Mouse (Mus musculus) limb, embryonic 11.5 days (tissue): ENCODE measurements around the gene Flnc. TPM values are rescaled to one million over a fixed set of nuclear protein-coding genes. Genes with fewer than 3 reads are reported as not detected.
"Not testable (repeated sequence)": the region's sequence is repeated elsewhere in the genome, so short reads cannot be mapped to it uniquely, and the experiment has no call there.

ENCODE experiments used
- ATAC-seq: fragments of 200-750 bp; cut with Nextera tagmentation; 2 replicates; pipeline ENCODE4 v1.8.0; 2017; ENCODE audit warnings: low read depth; ENCODE audit not compliant: insufficient number of reproducible peaks, low FRiP score, low TSS enrichment
- DNase-seq: peaks from one replicate; pipeline ENCODE4 v3.0.0-alpha.2; 2015; ENCODE audit warnings: low spot score
- H3K27ac ChIP-seq: fragments of 300-500 bp; sonication (generic); replicated peaks from 2 replicates; pipeline ENCODE4 v1.5.1; 2014; ENCODE audit warnings: low read depth, mild to moderate bottlenecking, low read length
- H3K27me3 ChIP-seq: fragments of 300-500 bp; sonication (generic); 2 replicates; pipeline ENCODE4 v1.6.1; 2014; ENCODE audit warnings: mild to moderate bottlenecking, low read length, mixed read lengths; ENCODE audit not compliant: control insufficient read depth, insufficient read depth
- H3K36me3 ChIP-seq: fragments of 300-500 bp; sonication (generic); 2 replicates; pipeline ENCODE4 v1.6.1; 2014; ENCODE audit warnings: mild to moderate bottlenecking, low read length, moderate library complexity, mixed read lengths; ENCODE audit not compliant: control insufficient read depth, insufficient read depth
- H3K4me1 ChIP-seq: fragments of 300-500 bp; sonication (generic); 2 replicates; pipeline ENCODE4 v1.6.1; 2014; ENCODE audit warnings: low read length, mixed read lengths; ENCODE audit not compliant: control insufficient read depth, insufficient read depth
- H3K4me2 ChIP-seq: fragments of 300-500 bp; sonication (generic); 2 replicates; pipeline ENCODE4 v1.6.1; 2014; ENCODE audit warnings: low read depth, mild to moderate bottlenecking, moderate library complexity; ENCODE audit not compliant: severe bottlenecking
- H3K4me3 ChIP-seq: fragments of 300-500 bp; sonication (generic); 2 replicates; pipeline ENCODE4 v1.5.1; 2014; ENCODE audit warnings: low read depth, low read length
- H3K9ac ChIP-seq: fragments of 300-500 bp; sonication (generic); 2 replicates; pipeline ENCODE4 v1.6.1; 2014; ENCODE audit warnings: mild to moderate bottlenecking, low read length
- H3K9me3 ChIP-seq: fragments of 300-500 bp; sonication (generic); 2 replicates; pipeline ENCODE4 v1.6.1; 2016; ENCODE audit warnings: low read length; ENCODE audit not compliant: control insufficient read depth
- WGBS: fragments of 180-500 bp; shearing (Covaris S2); extraction: QIAGEN DNeasy Blood & Tissue Kit; methylation state at CpG from one replicate; pipeline ENCODE4 v1.1.7; 2014; 5-methylcytosine and 5-hydroxymethylcytosine counted together
- polyA plus RNA-seq: library from polyadenylated mRNA; unstranded; fragments of >200 nt; fragmentation: Nextera tagmentation; extraction: Ambion mirVana; gene quantifications from 2 replicates; pipeline ENCODE4 v1.2.1, GENCODE M21; 2014

The Flnc gene
- polyA plus RNA-seq = 2.5 and 3.1 TPM in 2 replicates

- H3K9ac ChIP-seq = peak within 1 kb of the TSS; percentile 66
- H3K27me3 ChIP-seq = peaks cover 9% of the 10 kb centered on the region
- no peak within 1 kb of the TSS for H3K27ac ChIP-seq
- ATAC-seq = no peak
- H3K9me3 ChIP-seq = no peaks in the 10 kb centered on the region
- peaks cover 34% of the 10 kb centered on the region for H3K4me1 ChIP-seq
- under 1% methylated on average over 71 of the region's 77 CpGs for WGBS
- H3K4me2 ChIP-seq = peak within 1 kb of the TSS; percentile 89
- H3K4me3 ChIP-seq = peak within 1 kb of the TSS; percentile 45
- peak; percentile 65 for DNase-seq
- H3K36me3 ChIP-seq = no peaks in the 10 kb centered on the region
Observed at GRCm38 (mm10) chr6:29433038-29433803, at the start of gene Flnc. Flnc (plus strand) TSS chr6:29433256.

GRCm38 (mm10) chr6:29388052-29388518 lies 45.0 kb upstream of the Flnc start, which contains the start of gene Opn1sw:
Opn1sw (minus strand) TSS chr6:29388468.
- Histone ChIP-seq H3K4me2 (peak within 1 kb of the TSS; percentile 47), H3K27ac (no peak within 1 kb of the TSS), H3K4me1 (peaks cover 14% of the 10 kb centered on the region), H3K9me3 (no peaks in the 10 kb centered on the region), H3K4me3 (peak within 1 kb of the TSS; percentile 26), H3K9ac (no peak within 1 kb of the TSS), H3K36me3 (no peaks in the 10 kb centered on the region), H3K27me3 (no peaks in the 10 kb centered on the region)
- WGBS = 2% methylated on average over 12 of the region's 12 CpGs
- ATAC-seq = peak; percentile 49; the same call in 1 of the 2 replicates
- DNase-seq = peak; percentile 64

- no peak overlapping the region for H3K27ac ChIP-seq
- 12% methylated on average over 11 of the region's 11 CpGs for WGBS
- peaks cover 14% of the 10 kb centered on the region for H3K4me1 ChIP-seq
- peak; percentile 76 for DNase-seq
- no peak overlapping the region for H3K9ac ChIP-seq
- H3K9me3 ChIP-seq = no peaks in the 10 kb centered on the region
- peak overlapping the region; percentile 26 for H3K4me3 ChIP-seq
- H3K27me3 ChIP-seq = no peaks in the 10 kb centered on the region
- peak; percentile 48; the same call in 1 of the 2 replicates for ATAC-seq
- H3K4me2 ChIP-seq = peak overlapping the region; percentile 47
- H3K36me3 ChIP-seq = no peaks in the 10 kb centered on the region
Observed at GRCm38 (mm10) chr6:29388606-29389080, 44.4 kb upstream of the Flnc start.

GRCm38 (mm10) chr6:29389425-29389824 lies 43.6 kb upstream of the Flnc start:
- 57% methylated on average over 9 of the region's 9 CpGs for WGBS
- no peaks in the 10 kb centered on the region for H3K36me3 ChIP-seq
- ATAC-seq = no peak
- no peak overlapping the region for H3K4me2 ChIP-seq
- H3K27ac ChIP-seq = no peak overlapping the region
- H3K9ac ChIP-seq = no peak overlapping the region
- H3K4me3 ChIP-seq = no peak overlapping the region
- H3K27me3 ChIP-seq = no peaks in the 10 kb centered on the region
- no peaks in the 10 kb centered on the region for H3K9me3 ChIP-seq
- peaks cover 14% of the 10 kb centered on the region for H3K4me1 ChIP-seq
- DNase-seq = no peak

- not testable (repeated sequence) for DNase-seq, H3K27ac ChIP-seq, H3K9ac ChIP-seq, ATAC-seq, H3K27me3 ChIP-seq, H3K9me3 ChIP-seq, H3K36me3 ChIP-seq, H3K4me2 ChIP-seq, H3K4me3 ChIP-seq
- H3K4me1 ChIP-seq = peaks cover 14% of the 10 kb centered on the region
- 89% methylated on average over 1 of the region's 1 CpGs for WGBS
Observed at GRCm38 (mm10) chr6:29390500-29390899, 42.6 kb upstream of the Flnc start.

- not testable (repeated sequence) for ATAC-seq, H3K27me3 ChIP-seq, H3K36me3 ChIP-seq, H3K4me2 ChIP-seq, H3K27ac ChIP-seq, H3K9me3 ChIP-seq, DNase-seq, H3K4me3 ChIP-seq, H3K9ac ChIP-seq
- H3K4me1 ChIP-seq = peaks cover 11% of the 10 kb centered on the region
- WGBS = 73% methylated on average over 8 of the region's 8 CpGs
Observed at GRCm38 (mm10) chr6:29391241-29391640, 41.8 kb upstream of the Flnc start.

GRCm38 (mm10) chr6:29391802-29392201 lies 41.3 kb upstream of the Flnc start:
- ATAC-seq = no peak

GRCm38 (mm10) chr6:29394286-29394685 lies 38.8 kb upstream of the Flnc start:
- DNase-seq (no peak), ATAC-seq (no peak)
- Histone ChIP-seq H3K27ac (no peak overlapping the region), H3K9ac (no peak overlapping the region), H3K27me3 (no peaks in the 10 kb centered on the region), H3K4me3 (no peak overlapping the region), H3K4me2 (no peak overlapping the region), H3K4me1 (peaks cover 3% of the 10 kb centered on the region; the same call in 1 of the 2 replicates), H3K9me3 (no peaks in the 10 kb centered on the region), H3K36me3 (no peaks in the 10 kb centered on the region)
- WGBS = 60% methylated on average over 1 of the region's 1 CpGs

More at GRCm38 (mm10) chr6:29391802-29392201, 41.3 kb upstream of the Flnc start:
- H3K27ac ChIP-seq = no peak overlapping the region
- H3K9ac ChIP-seq = no peak overlapping the region
- no peak overlapping the region for H3K4me3 ChIP-seq
- no peak overlapping the region for H3K4me2 ChIP-seq
- H3K4me1 ChIP-seq = peaks cover 7% of the 10 kb centered on the region
- no peak for DNase-seq
- no peaks in the 10 kb centered on the region for H3K27me3 ChIP-seq
- H3K9me3 ChIP-seq = no peaks in the 10 kb centered on the region
- H3K36me3 ChIP-seq = no peaks in the 10 kb centered on the region
- WGBS = 71% methylated on average over 4 of the region's 4 CpGs
